Mouse (Mus musculus): ENCODE measurements at regions not wholly inside any gene's neighbourhood (a gene's known extent, or its start where the extent isn't known, plus 50 kb on each side); places are given as distances from the start of the nearest gene placed in this dataset.

GRCm38 (mm10) chr1:88921401-88921800 is 148.8 kb upstream of the Sh3bp4 start:
- no peak for TF ChIP-seq CTCF (IDR thresholded peaks at IDR 0.05; ENCODE audit: low read depth, low read length)
- no peak for TF ChIP-seq EP300 (IDR thresholded peaks at IDR 0.05; ENCODE audit: insufficient read depth, low read depth, low read length)
- no peak for TF ChIP-seq POLR2A (IDR thresholded peaks at IDR 0.05; ENCODE audit: insufficient read depth, low read length)

Data from ES-Bruce4 (cell line).